Mouse (Mus musculus): ENCODE results near the gene Gpsm3.

GRCm38 (mm10) chr17:34588767-34589166 is 839 bp upstream of the Gpsm3 start:
- no peak for TF ChIP-seq CTCF (IDR thresholded peaks at IDR 0.05; ENCODE audit: extremely low read depth, insufficient read depth, low read length)
- TF ChIP-seq POLR2A (IDR thresholded peaks at IDR 0.05; ENCODE audit: extremely low read depth, insufficient read depth, low read length): no peak

All from cortical plate, adult 2 months (tissue).